Mouse (Mus musculus): ENCODE measurements around the gene Atp6v0b. TPM values are rescaled to one million over a fixed set of nuclear protein-coding genes. Genes with fewer than 3 reads are reported as not detected.

The Atp6v0b gene
- polyA plus RNA-seq, 1 experiment from 2014 or later, result 184 TPM

GRCm38 (mm10) chr4:117845316-117845715, 41.8 kb downstream of the Atp6v0b start:
- H3K9ac ChIP-seq, result no peak overlapping the region
- H3K27me3 ChIP-seq, result no peaks in the 10 kb centered on the region
- H3K4me3 ChIP-seq, result no peak overlapping the region
- H3K36me3 ChIP-seq, result peaks cover 42% of the 10 kb centered on the region
- no peak for ATAC-seq (ENCODE audit: low FRiP score, low read depth)
- no peak overlapping the region for H3K4me2 ChIP-seq (replicated peaks)
- H3K9me3 ChIP-seq, result no peaks in the 10 kb centered on the region
- peaks cover 20% of the 10 kb centered on the region for H3K4me1 ChIP-seq
- no peak overlapping the region for H3K27ac ChIP-seq
- 84% methylated on average over 11 of the region's 11 CpGs for WGBS

- H3K27ac ChIP-seq, result no peak overlapping the region
- peaks cover 20% of the 10 kb centered on the region for H3K4me1 ChIP-seq
- no peak overlapping the region for H3K9ac ChIP-seq
- no peaks in the 10 kb centered on the region for H3K9me3 ChIP-seq
- ATAC-seq (ENCODE audit: low FRiP score, low read depth), result no peak
- H3K4me3 ChIP-seq, result no peak overlapping the region
- H3K4me2 ChIP-seq (replicated peaks), result no peak overlapping the region
- H3K27me3 ChIP-seq, result no peaks in the 10 kb centered on the region
- peaks cover 42% of the 10 kb centered on the region for H3K36me3 ChIP-seq
- 82% methylated on average over 5 of the region's 5 CpGs for WGBS
Observed at GRCm38 (mm10) chr4:117844467-117844866, 42.7 kb downstream of the Atp6v0b start.

GRCm38 (mm10) chr4:117843101-117843500, 44.0 kb downstream of the Atp6v0b start:
- Histone ChIP-seq H3K4me1 (peaks cover 20% of the 10 kb centered on the region), H3K36me3 (peaks cover 38% of the 10 kb centered on the region), H3K27me3 (no peaks in the 10 kb centered on the region), H3K9me3 (no peaks in the 10 kb centered on the region), H3K4me2 (replicated peaks) (no peak overlapping the region), H3K4me3 (no peak overlapping the region), H3K27ac (no peak overlapping the region), H3K9ac (no peak overlapping the region)
- 93% methylated on average over 5 of the region's 5 CpGs for WGBS
- ATAC-seq (ENCODE audit: low FRiP score, low read depth), result no peak

GRCm38 (mm10) chr4:117841566-117841965, 45.6 kb downstream of the Atp6v0b start:
- H3K27ac ChIP-seq, result no peak overlapping the region
- peaks cover 20% of the 10 kb centered on the region for H3K4me1 ChIP-seq
- no peak overlapping the region for H3K4me2 ChIP-seq (replicated peaks)
- no peaks in the 10 kb centered on the region for H3K9me3 ChIP-seq
- no peak overlapping the region for H3K4me3 ChIP-seq
- ATAC-seq (ENCODE audit: low FRiP score, low read depth), result no peak
- peaks cover 38% of the 10 kb centered on the region for H3K36me3 ChIP-seq
- no peaks in the 10 kb centered on the region for H3K27me3 ChIP-seq
- WGBS, result 59% methylated on average over 3 of the region's 3 CpGs
- 0 out of 2 replicates have a peak overlapping the region, but pooled peaks have one; percentile 20 for H3K9ac ChIP-seq

GRCm38 (mm10) chr4:117840821-117841220, 46.3 kb downstream of the Atp6v0b start:
- no peaks in the 10 kb centered on the region for H3K27me3 ChIP-seq
- no peaks in the 10 kb centered on the region for H3K9me3 ChIP-seq
- H3K4me3 ChIP-seq, result no peak overlapping the region
- H3K4me1 ChIP-seq, result peaks cover 19% of the 10 kb centered on the region
- H3K27ac ChIP-seq, result no peak overlapping the region
- ATAC-seq (ENCODE audit: low FRiP score, low read depth), result no peak
- H3K36me3 ChIP-seq, result peaks cover 30% of the 10 kb centered on the region
- no peak overlapping the region for H3K4me2 ChIP-seq (replicated peaks)
- 92% methylated on average over 5 of the region's 5 CpGs for WGBS
- H3K9ac ChIP-seq, result no peak overlapping the region

GRCm38 (mm10) chr4:117839366-117839765, 47.8 kb downstream of the Atp6v0b start:
- no peak overlapping the region for H3K4me3 ChIP-seq
- H3K36me3 ChIP-seq, result peaks cover 16% of the 10 kb centered on the region; the same call in 1 of the 2 replicates
- no peak overlapping the region for H3K4me2 ChIP-seq (replicated peaks)
- H3K9me3 ChIP-seq, result no peaks in the 10 kb centered on the region
- H3K4me1 ChIP-seq, result peaks cover 24% of the 10 kb centered on the region
- H3K27me3 ChIP-seq, result no peaks in the 10 kb centered on the region
- no peak overlapping the region for H3K27ac ChIP-seq
- no peak for ATAC-seq (ENCODE audit: low FRiP score, low read depth)
- no peak overlapping the region for H3K9ac ChIP-seq
- WGBS, result 77% methylated on average over 6 of the region's 6 CpGs

- ATAC-seq (ENCODE audit: low FRiP score, low read depth), result no peak
- Histone ChIP-seq H3K36me3 (no peaks in the 10 kb centered on the region), H3K9ac (no peak overlapping the region), H3K4me1 (peaks cover 30% of the 10 kb centered on the region), H3K4me2 (replicated peaks) (peak overlapping the region; percentile 84), H3K9me3 (no peaks in the 10 kb centered on the region), H3K27ac (no peak overlapping the region), H3K27me3 (no peaks in the 10 kb centered on the region), H3K4me3 (no peak overlapping the region)
- 68% methylated on average over 4 of the region's 4 CpGs for WGBS
Observed at GRCm38 (mm10) chr4:117837271-117837670, 49.9 kb downstream of the Atp6v0b start.

GRCm38 (mm10) chr4:117836204-117836767, 50.8 kb downstream of the Atp6v0b start:
- WGBS, result under 1% methylated on average over 48 of the region's 48 CpGs
- H3K9me3 ChIP-seq, result no peaks in the 10 kb centered on the region
- peak overlapping the region; percentile 91 for H3K4me3 ChIP-seq
- peaks cover 24% of the 10 kb centered on the region for H3K4me1 ChIP-seq
- peak overlapping the region; percentile 88 for H3K9ac ChIP-seq
- peak overlapping the region; percentile 84 for H3K4me2 ChIP-seq (replicated peaks)
- peak overlapping the region; percentile 93 for H3K27ac ChIP-seq
- peak; percentile 91 for ATAC-seq (ENCODE audit: low FRiP score, low read depth)
- H3K36me3 ChIP-seq, result no peaks in the 10 kb centered on the region
- H3K27me3 ChIP-seq, result no peaks in the 10 kb centered on the region

GRCm38 (mm10) chr4:117835531-117836111, 51.5 kb downstream of the Atp6v0b start:
- Histone ChIP-seq H3K27me3 (peaks cover 3% of the 10 kb centered on the region; the same call in 1 of the 2 replicates), H3K9me3 (no peaks in the 10 kb centered on the region), H3K27ac (peak overlapping the region; percentile 93), H3K4me3 (peak overlapping the region; percentile 91), H3K4me2 (replicated peaks) (peak overlapping the region; percentile 84), H3K4me1 (peaks cover 19% of the 10 kb centered on the region), H3K36me3 (no peaks in the 10 kb centered on the region), H3K9ac (peak overlapping the region; percentile 88)
- ATAC-seq (ENCODE audit: low FRiP score, low read depth), result peak; percentile 29; the same call in 1 of the 2 replicates
- WGBS, result under 1% methylated on average over 60 of the region's 60 CpGs

GRCm38 (mm10) chr4:117834845-117835530, 52.1 kb downstream of the Atp6v0b start:
- WGBS, result under 1% methylated on average over 36 of the region's 36 CpGs

GRCm38 (mm10) chr4:117834457-117834844, 52.7 kb downstream of the Atp6v0b start, which contains the start of gene Slc6a9:
Gene Slc6a9 (plus strand): TSS chr4:117834506.
- peaks cover 11% of the 10 kb centered on the region; the same call in 1 of the 2 replicates for H3K27me3 ChIP-seq
- no peaks in the 10 kb centered on the region for H3K36me3 ChIP-seq
- peak within 1 kb of the TSS; percentile 93 for H3K27ac ChIP-seq
- 22% methylated on average over 3 of the region's 3 CpGs for WGBS
- H3K9ac ChIP-seq, result peak within 1 kb of the TSS; percentile 88
- no peaks in the 10 kb centered on the region for H3K9me3 ChIP-seq
- ATAC-seq (ENCODE audit: low FRiP score, low read depth), result no peak
- peak within 1 kb of the TSS; percentile 91 for H3K4me3 ChIP-seq
- peaks cover 29% of the 10 kb centered on the region for H3K4me1 ChIP-seq
- H3K4me2 ChIP-seq (replicated peaks), result peak within 1 kb of the TSS; percentile 84

More at GRCm38 (mm10) chr4:117834845-117835530, 52.1 kb downstream of the Atp6v0b start:
- peaks cover 7% of the 10 kb centered on the region; the same call in 1 of the 2 replicates for H3K27me3 ChIP-seq
- H3K4me3 ChIP-seq, result peak overlapping the region; percentile 91
- peak; percentile 45 for ATAC-seq (ENCODE audit: low FRiP score, low read depth)
- H3K4me1 ChIP-seq, result peaks cover 25% of the 10 kb centered on the region
- peak overlapping the region; percentile 93 for H3K27ac ChIP-seq
- H3K4me2 ChIP-seq (replicated peaks), result peak overlapping the region; percentile 84
- no peaks in the 10 kb centered on the region for H3K36me3 ChIP-seq
- peak overlapping the region; percentile 88 for H3K9ac ChIP-seq
- H3K9me3 ChIP-seq, result no peaks in the 10 kb centered on the region
